Mouse (Mus musculus): ENCODE data around the gene Ifna11.

Gene Ifna11

GRCm38 (mm10) chr4:88840058-88840457, 20.3 kb downstream of the Ifna11 start:
- DNase-seq (ENCODE audit: low spot score) = no peak

GRCm38 (mm10) chr4:88841438-88841911, 21.7 kb downstream of the Ifna11 start, which contains the start of gene Ifna4:
Gene Ifna4, plus strand, starts transcription at chr4:88841861.
- DNase-seq (ENCODE audit: low spot score) = no peak

GRCm38 (mm10) chr4:88845334-88845733, 25.6 kb downstream of the Ifna11 start:
- DNase-seq (ENCODE audit: low spot score) = no peak

- no peak for DNase-seq (ENCODE audit: low spot score)
Observed at GRCm38 (mm10) chr4:88849698-88850097, 29.9 kb downstream of the Ifna11 start, which contains the start of gene Ifna1. Gene Ifna1, plus strand, starts transcription at chr4:88850087.

- no peak for DNase-seq (ENCODE audit: low spot score)
Observed at GRCm38 (mm10) chr4:88851026-88851763, 31.4 kb downstream of the Ifna11 start.

GRCm38 (mm10) chr4:88859214-88859613, 39.5 kb downstream of the Ifna11 start:
- DNase-seq (ENCODE audit: low spot score) = no peak

GRCm38 (mm10) chr4:88863309-88863708, 43.5 kb downstream of the Ifna11 start:
- DNase-seq (ENCODE audit: low spot score) = peak; percentile 51

- no peak for DNase-seq (ENCODE audit: low spot score)
Observed at GRCm38 (mm10) chr4:88864599-88864998, 44.8 kb downstream of the Ifna11 start.

GRCm38 (mm10) chr4:88865011-88865569, 45.3 kb downstream of the Ifna11 start:
- DNase-seq (ENCODE audit: low spot score) = no peak

- peak; percentile 90 for DNase-seq (ENCODE audit: low spot score)
Observed at GRCm38 (mm10) chr4:88867366-88867925, 47.7 kb downstream of the Ifna11 start.

GRCm38 (mm10) chr4:88867926-88868911, 48.5 kb downstream of the Ifna11 start:
- DNase-seq (ENCODE audit: low spot score) = peak; percentile 66

Data from embryo, embryonic 10.5 days (tissue).